Comparison of ENCODE assay signal across 8 mouse cellular contexts in the genomic region with DNA sequence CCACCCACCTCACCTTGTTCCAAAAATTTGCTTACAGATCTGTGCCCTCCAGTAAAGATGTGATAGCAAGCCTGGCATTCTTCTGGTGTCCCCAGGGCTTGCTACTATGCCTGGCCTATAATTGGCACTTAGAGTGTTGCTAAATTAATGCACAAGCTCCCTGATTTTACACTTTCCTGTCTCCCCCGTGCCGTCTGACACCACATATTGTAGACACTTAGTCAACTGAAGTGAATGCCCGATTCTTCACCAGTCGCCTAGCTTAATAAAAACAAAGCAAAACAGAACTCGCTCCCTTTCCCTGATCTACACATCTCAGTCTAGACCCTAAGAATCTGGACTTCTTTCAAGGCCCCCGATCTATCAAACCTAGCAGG. TPM values are rescaled to one million over a fixed set of nuclear protein-coding genes. Genes with fewer than 3 reads are reported as not detected.
A peak's percentile ranks its signal among the peaks of the same experiment; 100 is the strongest.
DNase-seq lines count a peak whose midpoint lies in the region; ATAC-seq and TF ChIP-seq lines count a peak whose summit lies in the region.

No protein-coding gene starts in this region.

- DNase-seq in kidney, postnatal 0 days (ENCODE audit: low spot score) = no peak
- no peak for DNase-seq in kidney, postnatal 14 days
- DNase-seq in embryonic facial prominence, embryonic 14.5 days (ENCODE audit: low spot score) = no peak
- DNase-seq in intestine, embryonic 14.5 days (ENCODE audit: low spot score) = no peak
- no peak for DNase-seq in urinary bladder, adult 18-20 months (ENCODE audit: low spot score in 2 of 2)
- no peak for DNase-seq in layer of hippocampus, adult 9-11 months

- no peak overlapping the region for H3ac ChIP-seq in myocyte (ENCODE audit: control insufficient read depth, insufficient read length)

- no peaks in the 10 kb centered on the region for H3K36me3 ChIP-seq in kidney, postnatal 0 days (ENCODE audit: insufficient read depth, low read length)
- H3K36me3 ChIP-seq in embryonic facial prominence, embryonic 14.5 days (ENCODE audit: control insufficient read depth, insufficient read depth, low read length) = no peaks in the 10 kb centered on the region
- H3K36me3 ChIP-seq in intestine, embryonic 14.5 days (ENCODE audit: control insufficient read depth, insufficient read depth, low read length) = no peaks in the 10 kb centered on the region
- H3K36me3 ChIP-seq in myocyte (ENCODE audit: control insufficient read depth, insufficient read depth) = no peaks in the 10 kb centered on the region

- H3K4me2 ChIP-seq in kidney, postnatal 0 days (ENCODE audit: low read length) = peak overlapping the region; percentile 96
- H3K4me2 ChIP-seq in embryonic facial prominence, embryonic 14.5 days (ENCODE audit: low read depth, low read length) = peak overlapping the region; percentile 90
- H3K4me2 ChIP-seq in intestine, embryonic 14.5 days (ENCODE audit: low read length) = peak overlapping the region; percentile 81
- peak overlapping the region; percentile 80 for H3K4me2 ChIP-seq in myocyte (ENCODE audit: low read depth)

- H3K79me2 ChIP-seq in myocyte (ENCODE audit: control insufficient read depth, insufficient read depth) = no peaks in the 10 kb centered on the region

- no peaks in the 10 kb centered on the region for H3K9me3 ChIP-seq in kidney, postnatal 0 days (replicated peaks; ENCODE audit: low read length)
- H3K9me3 ChIP-seq in embryonic facial prominence, embryonic 14.5 days (ENCODE audit: control insufficient read depth, low read length) = no peaks in the 10 kb centered on the region
- no peaks in the 10 kb centered on the region for H3K9me3 ChIP-seq in intestine, embryonic 14.5 days (ENCODE audit: control insufficient read depth, low read length)

- peak overlapping the region; percentile 59; the same call in 1 of the 2 replicates for H3K9ac ChIP-seq in kidney, postnatal 0 days (ENCODE audit: low read depth, low read length)
- H3K9ac ChIP-seq in embryonic facial prominence, embryonic 14.5 days (ENCODE audit: low read depth, low read length) = peak overlapping the region; percentile 73
- peak overlapping the region; percentile 67 for H3K9ac ChIP-seq in intestine, embryonic 14.5 days (ENCODE audit: low read length)

- no peak for TF ChIP-seq CTCF in kidney, postnatal 0 days (IDR thresholded peaks at IDR 0.05; ENCODE audit: low read depth)

- ATAC-seq in kidney, postnatal 0 days (replicated peaks; ENCODE audit: low FRiP score, low read depth) = no peak
- ATAC-seq in embryonic facial prominence, embryonic 14.5 days (ENCODE audit: low read depth) = no peak
- no peak for ATAC-seq in intestine, embryonic 14.5 days (replicated peaks; ENCODE audit: low FRiP score, low TSS enrichment, low read depth)
- ATAC-seq in cerebellum, adult (ENCODE audit: insufficient number of reproducible peaks, low FRiP score, low TSS enrichment) = no peak

- H3K27ac ChIP-seq in kidney, postnatal 0 days = peak overlapping the region; percentile 60
- H3K27ac ChIP-seq in embryonic facial prominence, embryonic 14.5 days (replicated peaks; ENCODE audit: low read depth, low read length) = no peak overlapping the region
- peak overlapping the region; percentile 92 for H3K27ac ChIP-seq in intestine, embryonic 14.5 days (ENCODE audit: low read depth)

- no peaks in the 10 kb centered on the region for H3K27me3 ChIP-seq in kidney, postnatal 0 days (ENCODE audit: insufficient read depth, low read length)
- no peaks in the 10 kb centered on the region for H3K27me3 ChIP-seq in embryonic facial prominence, embryonic 14.5 days (replicated peaks; ENCODE audit: control insufficient read depth, insufficient read depth, low read length)
- H3K27me3 ChIP-seq in intestine, embryonic 14.5 days (replicated peaks; ENCODE audit: control insufficient read depth, insufficient read depth, low read length) = no peaks in the 10 kb centered on the region
- no peaks in the 10 kb centered on the region for H3K27me3 ChIP-seq in myocyte (ENCODE audit: control insufficient read depth, insufficient read depth, insufficient read length)

- 0 out of 2 replicates have a peak, but pooled peaks cover 3% of the 10 kb centered on the region for H3K4me1 ChIP-seq in kidney, postnatal 0 days (replicated peaks; ENCODE audit: insufficient read depth, low read length)
- peaks cover 3% of the 10 kb centered on the region; the same call in 1 of the 2 replicates for H3K4me1 ChIP-seq in embryonic facial prominence, embryonic 14.5 days (ENCODE audit: control insufficient read depth, insufficient read depth, low read length)
- H3K4me1 ChIP-seq in intestine, embryonic 14.5 days (replicated peaks; ENCODE audit: control insufficient read depth, insufficient read depth, low read length) = peaks cover 32% of the 10 kb centered on the region

- WGBS in kidney, postnatal 0 days = 27% methylated on average over 6 of the region's 6 CpGs
- 30% methylated on average over 6 of the region's 6 CpGs for WGBS in embryonic facial prominence, embryonic 14.5 days
- WGBS in intestine, embryonic 14.5 days = 23% methylated on average over 6 of the region's 6 CpGs

- no peak for TF ChIP-seq POLR2A in myocyte (IDR thresholded peaks at IDR 0.05; ENCODE audit: insufficient read length, low read depth)

- H3K4me3 ChIP-seq in kidney, postnatal 0 days (replicated peaks; ENCODE audit: low read depth, low read length) = peak overlapping the region; percentile 69
- peak overlapping the region; percentile 69 for H3K4me3 ChIP-seq in embryonic facial prominence, embryonic 14.5 days (ENCODE audit: low read depth, low read length)
- H3K4me3 ChIP-seq in intestine, embryonic 14.5 days (ENCODE audit: low read depth, low read length) = peak overlapping the region; percentile 79
- peak overlapping the region; percentile 39 for H3K4me3 ChIP-seq in myocyte

TF ChIP-seq in myocyte, 11 proteins besides CTCF, POLR2A, EP300 and RAD21:
- TF ChIP-seq MYOD1 (IDR thresholded peaks at IDR 0.05; ENCODE audit: control insufficient read depth in 1 of 3, insufficient read length in 2 of 3, low read depth in 2 of 3) (no peak), POLR2AphosphoS2 (IDR thresholded peaks at IDR 0.05; ENCODE audit: insufficient read length, low read depth) (no peak), MYOG (IDR thresholded peaks at IDR 0.05; ENCODE audit: control insufficient read depth in 1 of 3, insufficient read depth in 1 of 3, insufficient read length in 2 of 3, low read depth in 2 of 3) (no peak), TCF12 (IDR thresholded peaks at IDR 0.05; ENCODE audit: insufficient read depth, poor library complexity, severe bottlenecking) (no peak), USF1 (IDR thresholded peaks at IDR 0.05; ENCODE audit: low read depth) (no peak), E2F4 (IDR thresholded peaks at IDR 0.05; ENCODE audit: insufficient read depth) (no peak), TCF3 (IDR thresholded peaks at IDR 0.05; ENCODE audit: insufficient read length, low read depth) (no peak), MAX (IDR thresholded peaks at IDR 0.05; ENCODE audit: low read depth) (no peak), SRF (IDR thresholded peaks at IDR 0.05; ENCODE audit: control insufficient read depth, insufficient read length, low read depth) (no peak), REST (IDR thresholded peaks at IDR 0.05; ENCODE audit: insufficient read depth, insufficient read length) (no peak), CEBPB (IDR thresholded peaks at IDR 0.05; ENCODE audit: insufficient read depth, poor library complexity, severe bottlenecking) (no peak)

RNA-seq across cellular contexts. Expression of a gene that starts 0.4 kb away (rescaled TPM):
- polyA plus RNA-seq in kidney, postnatal 0 days (2015; fragmentation: Nextera tagmentation; extraction: Ambion mirVana) = 8.9 and 9.5 TPM in 2 replicates
- 8.4 and 10.1 TPM in 2 replicates for polyA plus RNA-seq in embryonic facial prominence, embryonic 14.5 days (2014; fragmentation: Nextera tagmentation; extraction: Ambion mirVana)
- 24.1 and 25.1 TPM in 2 replicates for polyA plus RNA-seq in intestine, embryonic 14.5 days (2014; fragmentation: Nextera tagmentation; extraction: Ambion mirVana)
- polyA plus RNA-seq in myocyte (2012; fragmentation: generic; extraction: Trizol) = 3.0 TPM

RNA-seq across cellular contexts. Expression of a gene that starts 48.6 kb away (rescaled TPM):
- 0.10 and 0.18 TPM in 2 replicates for polyA plus RNA-seq in kidney, postnatal 0 days (2015; fragmentation: Nextera tagmentation; extraction: Ambion mirVana)
- polyA plus RNA-seq in embryonic facial prominence, embryonic 14.5 days (2014; fragmentation: Nextera tagmentation; extraction: Ambion mirVana) = 1.9 and 4.3 TPM in 2 replicates
- 0.16 and 0.19 TPM in 2 replicates for polyA plus RNA-seq in intestine, embryonic 14.5 days (2014; fragmentation: Nextera tagmentation; extraction: Ambion mirVana)
- not detected for polyA plus RNA-seq in myocyte (2012; fragmentation: generic; extraction: Trizol)
